Mouse (Mus musculus): ENCODE measurements around the gene Tmem151a.

DNA sequence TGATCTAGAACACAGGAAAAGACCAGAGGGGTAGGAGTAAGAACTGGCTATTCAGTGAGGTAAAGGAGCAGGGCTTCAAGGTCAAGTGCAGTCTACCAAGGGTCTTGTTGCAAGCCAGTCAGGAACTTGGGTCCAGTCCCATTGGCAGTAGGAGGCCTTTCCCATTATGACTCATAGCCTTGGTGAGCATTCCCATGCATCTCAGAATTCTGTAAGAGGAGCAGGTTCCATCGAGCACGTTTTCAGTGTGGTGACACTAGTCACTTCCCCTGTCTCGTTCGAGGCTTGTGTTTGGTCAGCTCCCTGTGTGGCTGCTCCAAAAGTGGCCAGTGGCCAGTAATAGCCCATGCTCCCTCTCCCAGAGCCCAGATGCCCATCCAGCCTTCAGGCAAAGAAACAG, 39.8 kb downstream of the Tmem151a start:
- TF ChIP-seq POLR2A (IDR thresholded peaks at IDR 0.05; ENCODE audit: low read depth, low read length) (no peak), ETS1 (conservative IDR thresholded peaks at IDR 0.05; ENCODE audit: low read depth, low read length) (no peak), TBP (conservative IDR thresholded peaks at IDR 0.05; ENCODE audit: low read depth, low read length) (no peak), EP300 (IDR thresholded peaks at IDR 0.05; ENCODE audit: low read length) (no peak)
